Mouse (Mus musculus): ENCODE data around the gene Smco3.

DNA sequence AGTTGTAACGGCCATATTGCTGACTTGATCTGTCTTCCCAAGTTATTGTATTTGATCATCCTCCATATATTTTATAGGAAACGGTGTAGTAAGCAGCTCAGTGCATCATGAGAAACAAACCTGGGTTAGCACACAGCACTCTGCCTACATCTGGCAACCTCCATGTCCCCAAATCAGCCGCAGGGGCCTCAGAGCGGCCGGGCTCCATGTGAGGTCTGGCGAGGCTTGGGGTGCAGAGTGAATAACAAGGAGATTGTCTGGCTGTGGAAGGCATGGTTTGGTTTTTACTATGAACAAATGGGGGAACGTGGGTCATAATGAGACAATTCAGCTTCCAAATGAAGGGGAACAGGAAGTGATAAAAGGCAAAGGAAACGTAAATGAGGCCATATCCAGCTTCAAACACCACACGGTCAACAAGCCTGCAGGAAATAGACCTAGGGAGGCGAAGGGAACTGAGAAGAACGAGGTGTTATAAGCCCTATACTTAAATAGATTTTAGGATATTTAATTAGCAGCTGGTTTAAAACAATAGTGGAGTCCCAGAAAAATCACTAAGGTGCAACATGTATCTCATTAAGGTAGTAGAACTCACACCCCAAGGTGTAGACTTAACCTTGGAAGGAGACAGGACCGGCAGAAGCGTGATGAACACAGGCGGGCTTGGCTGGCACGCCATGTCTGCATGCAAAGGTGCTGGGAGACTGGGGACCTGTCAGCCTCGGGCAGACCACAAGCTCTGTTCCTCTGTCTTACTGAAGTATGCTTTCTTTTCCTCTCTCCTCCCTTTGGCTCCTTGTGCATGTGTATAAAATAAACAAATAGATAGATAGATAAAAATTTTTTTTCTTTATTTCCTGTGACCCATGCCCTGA lies 42.1 kb downstream of the Smco3 start:
- TF ChIP-seq CTCF (IDR thresholded peaks at IDR 0.05; ENCODE audit: insufficient read depth, low read depth, low read length) (no peak), POLR2A (IDR thresholded peaks at IDR 0.05; ENCODE audit: insufficient read depth, low read depth, low read length) (no peak)
